Mouse (Mus musculus): ENCODE measurements around the gene Il17a. TPM values are rescaled to one million over a fixed set of nuclear protein-coding genes. Genes with fewer than 3 reads are reported as not detected.
"Not testable (repeated sequence)": the region's sequence is repeated elsewhere in the genome, so short reads cannot be mapped to it uniquely, and the experiment has no call there.

Gene Il17a
- polyA plus RNA-seq, 1 experiment from 2014 or later, result not detected

GRCm38 (mm10) chr1:20757586-20757985, 26.9 kb downstream of the Il17a start:
- Histone ChIP-seq H3K4me1 (no peaks in the 10 kb centered on the region), H3K27ac (no peak overlapping the region), H3K4me3 (no peak overlapping the region), H3K27me3 (ENCODE audit: low read depth, poor library complexity, severe bottlenecking) (no peaks in the 10 kb centered on the region), H3K9me3 (replicated peaks) (no peaks in the 10 kb centered on the region), H3K36me3 (no peaks in the 10 kb centered on the region)
- no peak for DNase-seq (ENCODE audit: low spot score)
- 87% methylated on average over 3 of the region's 3 CpGs for WGBS

GRCm38 (mm10) chr1:20759799-20760198, 29.1 kb downstream of the Il17a start:
- no peaks in the 10 kb centered on the region for H3K27me3 ChIP-seq (ENCODE audit: low read depth, poor library complexity, severe bottlenecking)
- H3K27ac ChIP-seq, result no peak overlapping the region
- no peaks in the 10 kb centered on the region for H3K4me1 ChIP-seq
- DNase-seq (ENCODE audit: low spot score), result no peak
- H3K36me3 ChIP-seq, result no peaks in the 10 kb centered on the region
- no peak overlapping the region for H3K4me3 ChIP-seq
- 88% methylated on average over 10 of the region's 10 CpGs for WGBS
- H3K9me3 ChIP-seq (replicated peaks), result no peaks in the 10 kb centered on the region

- 87% methylated on average over 5 of the region's 5 CpGs for WGBS
- no peak for DNase-seq (ENCODE audit: low spot score)
- no peak overlapping the region for H3K4me3 ChIP-seq
- no peak overlapping the region for H3K27ac ChIP-seq
- no peaks in the 10 kb centered on the region for H3K36me3 ChIP-seq
- H3K9me3 ChIP-seq (replicated peaks), result no peaks in the 10 kb centered on the region
- no peaks in the 10 kb centered on the region for H3K27me3 ChIP-seq (ENCODE audit: low read depth, poor library complexity, severe bottlenecking)
- no peaks in the 10 kb centered on the region for H3K4me1 ChIP-seq
Observed at GRCm38 (mm10) chr1:20760331-20760730, 29.6 kb downstream of the Il17a start.

GRCm38 (mm10) chr1:20761411-20761810, 30.7 kb downstream of the Il17a start:
- no peaks in the 10 kb centered on the region for H3K27me3 ChIP-seq (ENCODE audit: low read depth, poor library complexity, severe bottlenecking)
- no peak overlapping the region for H3K27ac ChIP-seq
- WGBS, result 91% methylated on average over 4 of the region's 4 CpGs
- H3K4me3 ChIP-seq, result no peak overlapping the region
- DNase-seq (ENCODE audit: low spot score), result no peak
- no peaks in the 10 kb centered on the region for H3K9me3 ChIP-seq (replicated peaks)
- H3K4me1 ChIP-seq, result no peaks in the 10 kb centered on the region
- no peaks in the 10 kb centered on the region for H3K36me3 ChIP-seq

- no peaks in the 10 kb centered on the region for H3K36me3 ChIP-seq
- H3K9me3 ChIP-seq (replicated peaks), result no peaks in the 10 kb centered on the region
- H3K27me3 ChIP-seq (ENCODE audit: low read depth, poor library complexity, severe bottlenecking), result no peaks in the 10 kb centered on the region
- DNase-seq (ENCODE audit: low spot score), result no peak
- no peaks in the 10 kb centered on the region for H3K4me1 ChIP-seq
- H3K4me3 ChIP-seq, result no peak overlapping the region
- no peak overlapping the region for H3K27ac ChIP-seq
- WGBS, result 79% methylated on average over 6 of the region's 6 CpGs
Observed at GRCm38 (mm10) chr1:20766526-20766925, 35.8 kb downstream of the Il17a start.

- H3K9me3 ChIP-seq (replicated peaks); H3K4me1 ChIP-seq; DNase-seq (ENCODE audit: low spot score); H3K27ac ChIP-seq; H3K27me3 ChIP-seq (ENCODE audit: low read depth, poor library complexity, severe bottlenecking); H3K4me3 ChIP-seq; H3K36me3 ChIP-seq: not testable (repeated sequence)
- 90% methylated on average over 4 of the region's 4 CpGs for WGBS
Observed at GRCm38 (mm10) chr1:20774026-20774730, 43.5 kb downstream of the Il17a start.

GRCm38 (mm10) chr1:20778366-20778765, 47.7 kb downstream of the Il17a start:
- no peak overlapping the region for H3K4me3 ChIP-seq
- no peak overlapping the region for H3K27ac ChIP-seq
- no peaks in the 10 kb centered on the region for H3K36me3 ChIP-seq
- DNase-seq (ENCODE audit: low spot score), result no peak
- 81% methylated on average over 2 of the region's 2 CpGs for WGBS
- H3K27me3 ChIP-seq (ENCODE audit: low read depth, poor library complexity, severe bottlenecking), result no peaks in the 10 kb centered on the region
- H3K9me3 ChIP-seq (replicated peaks), result no peaks in the 10 kb centered on the region
- H3K4me1 ChIP-seq, result no peaks in the 10 kb centered on the region

MicroRNA genes within 50 kb of the gene (microRNA counts, 519-probe panel; counts per million panel counts)
- 684 counts per million, percentile 72 among the panel's probes with 10 or more counts for microRNA mmu-miR-133b

Small RNA genes within 50 kb of the gene (microRNA-seq; reads per million reads assigned to microRNA genes)
- 1.2 reads per million for gene Mir133b

Other genes with a start within 250 kb of the Il17a start
- gene Pkhd1, start 112.8 kb upstream of the Il17a start, polyA plus RNA-seq (2016; fragmentation: Nextera tagmentation; extraction: Ambion mirVana), result 0.04 TPM in 1 of 2 replicates, not detected in the other
- not detected in 2 replicates for gene Il17f, start 59.7 kb downstream of the Il17a start, polyA plus RNA-seq (2016; fragmentation: Nextera tagmentation; extraction: Ambion mirVana)
- gene Mcm3, start 89.4 kb downstream of the Il17a start, polyA plus RNA-seq (2016; fragmentation: Nextera tagmentation; extraction: Ambion mirVana), result 282 and 290 TPM in 2 replicates
- gene Paqr8, start 159.7 kb downstream of the Il17a start, polyA plus RNA-seq (2016; fragmentation: Nextera tagmentation; extraction: Ambion mirVana), result 2.6 and 3.7 TPM in 2 replicates
- gene Efhc1, start 220.7 kb downstream of the Il17a start, polyA plus RNA-seq (2016; fragmentation: Nextera tagmentation; extraction: Ambion mirVana), result 1.5 and 1.7 TPM in 2 replicates

All from limb, embryonic 10.5 days (tissue).